Mouse (Mus musculus) left cerebral cortex, adult 2 months (tissue): ENCODE data around the gene Rad54l2. TPM values are rescaled to one million over a fixed set of nuclear protein-coding genes. Genes with fewer than 3 reads are reported as not detected.

Source experiments
- DNase-seq, 2 experiments: peaks; one replicate each; pipeline ENCODE4 v3.0.0; 2021 to 2022; ENCODE audit warnings: low spot score in 2 of 2, mixed read lengths in 1 of 2; ENCODE audit errors: extremely low spot score in 1 of 2
- H3K27ac ChIP-seq: fragments of 200-600 bp; 2 replicates; pipeline ENCODE4 v1.8.1; 2022
- H3K4me3 ChIP-seq: fragments of 200-600 bp; 2 replicates; pipeline ENCODE4 v1.8.1; 2022
- CTCF ChIP-seq: fragments of 200-600 bp; IDR thresholded peaks from 2 replicates; pipeline ENCODE4 v1.8.1; 2022; ENCODE audit warnings: antibody characterized with exemption, mild to moderate bottlenecking, moderate library complexity
- intact Hi-C: fragments of 180-260 bp; cut with DNase I; formaldehyde crosslinking; loops from one replicate; pipeline ENCODE4 v1.15.1; 2025
- total RNA-seq, 2 experiments: library from RNA; stranded (reverse); gene quantifications; 2 replicates each; pipeline ENCODE4 v1.2.3; 2021

Rad54l2 gene
- total RNA-seq, 2 experiments from 2014 or later = 17.6 to 18.0 TPM

- Histone ChIP-seq H3K27ac (peak overlapping the region; percentile 97), H3K4me3 (no peak overlapping the region)
- no peak for DNase-seq
- intact Hi-C loops = no loop called here
- no peak for TF ChIP-seq CTCF
These were observed 124.1 kb downstream of the Rad54l2 start for GRCm38 (mm10) chr9:106664856-106665255.

GRCm38 (mm10) chr9:106664433-106664832 is 124.6 kb downstream of the Rad54l2 start:
- Histone ChIP-seq H3K27ac (peak overlapping the region; percentile 97), H3K4me3 (no peak overlapping the region)
- no peak for TF ChIP-seq CTCF
- intact Hi-C loops = no loop called here
- peak; percentile 72 to 78 for DNase-seq

GRCm38 (mm10) chr9:106663200-106663599 is 125.8 kb downstream of the Rad54l2 start:
- intact Hi-C loops = no loop called here
- no peak for DNase-seq
- Histone ChIP-seq H3K27ac (no peak overlapping the region; the same call in 1 of the 2 replicates), H3K4me3 (no peak overlapping the region)
- no peak for TF ChIP-seq CTCF

GRCm38 (mm10) chr9:106659935-106660334 is 129.1 kb downstream of the Rad54l2 start:
- intact Hi-C loops = no loop called here
- no peak for TF ChIP-seq CTCF
- Histone ChIP-seq H3K4me3 (no peak overlapping the region), H3K27ac (no peak overlapping the region)
- DNase-seq = no peak

- intact Hi-C loops = no loop called here
- H3K4me3 ChIP-seq = no peak overlapping the region
- no peak for DNase-seq
These were observed 129.6 kb downstream of the Rad54l2 start for GRCm38 (mm10) chr9:106659441-106659840.

GRCm38 (mm10) chr9:106657592-106657991 is 131.4 kb downstream of the Rad54l2 start:
- Histone ChIP-seq H3K27ac (peak overlapping the region; percentile 92), H3K4me3 (no peak overlapping the region)
- intact Hi-C loops = no loop called here
- TF ChIP-seq CTCF = no peak
- DNase-seq = no peak

More at GRCm38 (mm10) chr9:106659441-106659840, 129.6 kb downstream of the Rad54l2 start:
- TF ChIP-seq CTCF = no peak
- H3K27ac ChIP-seq = no peak overlapping the region

GRCm38 (mm10) chr9:106656820-106657219 is 132.2 kb downstream of the Rad54l2 start:
- DNase-seq = no peak
- Histone ChIP-seq H3K27ac (peak overlapping the region; percentile 92), H3K4me3 (peak overlapping the region; percentile 70)
- TF ChIP-seq CTCF = no peak
- intact Hi-C loops = no loop called here

- intact Hi-C loops = no loop called here
- no peak for DNase-seq
- H3K27ac ChIP-seq = peak within 1 kb of the TSS; percentile 92
These were observed 132.9 kb downstream of the Rad54l2 start, which contains the start of gene Grm2 for GRCm38 (mm10) chr9:106655884-106656720. Gene Grm2, minus strand, starts transcription at chr9:106656082.

GRCm38 (mm10) chr9:106652720-106653119 is 136.3 kb downstream of the Rad54l2 start:
- H3K27ac ChIP-seq = no peak overlapping the region
- TF ChIP-seq CTCF = peak; percentile 61
- H3K4me3 ChIP-seq = peak overlapping the region; percentile 33
- DNase-seq = no peak
- intact Hi-C loops = no loop called here

More at GRCm38 (mm10) chr9:106655884-106656720, 132.9 kb downstream of the Rad54l2 start, which contains the start of gene Grm2:
- no peak for TF ChIP-seq CTCF
- peak within 1 kb of the TSS; percentile 70 for H3K4me3 ChIP-seq

GRCm38 (mm10) chr9:106647226-106647625 is 141.8 kb downstream of the Rad54l2 start:
- TF ChIP-seq CTCF = no peak
- no peak for DNase-seq
- intact Hi-C loops = no loop called here
- Histone ChIP-seq H3K27ac (no peak overlapping the region), H3K4me3 (no peak overlapping the region)

- peak in 1 of 2 experiments; percentile 25 for DNase-seq
- Histone ChIP-seq H3K27ac (peak overlapping the region; percentile 64; the same call in 1 of the 2 replicates), H3K4me3 (no peak overlapping the region)
- intact Hi-C loops = no loop called here
- TF ChIP-seq CTCF = no peak
These were observed 143.2 kb downstream of the Rad54l2 start for GRCm38 (mm10) chr9:106645684-106646271.

- TF ChIP-seq CTCF = peak; percentile 38
- intact Hi-C loops = loop anchor here (1.0 to 2.0 kb wide), 2 partner anchors 43 to 109 kb away; no protein-coding TSS in a partner anchor
- Histone ChIP-seq H3K4me3 (no peak overlapping the region), H3K27ac (no peak overlapping the region; the same call in 1 of the 2 replicates)
- no peak for DNase-seq
These were observed 145.2 kb downstream of the Rad54l2 start for GRCm38 (mm10) chr9:106643787-106644186.
